Mouse (Mus musculus) right cerebral cortex, postnatal 10 days (tissue): ENCODE measurements at regions not wholly inside any gene's neighbourhood (a gene's known extent, or its start where the extent isn't known, plus 50 kb on each side); places are given as distances from the start of the nearest gene placed in this dataset.

Experiments used
- DNase-seq, 2 experiments: peaks; one replicate each; pipeline ENCODE4 v3.0.0; 2021; ENCODE audit warnings: low spot score in 2 of 2

- DNase-seq, result peak; percentile 21 to 35
These were observed 511.9 kb upstream of the Adgra3 start for GRCm38 (mm10) chr5:50570701-50571100.

DNA sequence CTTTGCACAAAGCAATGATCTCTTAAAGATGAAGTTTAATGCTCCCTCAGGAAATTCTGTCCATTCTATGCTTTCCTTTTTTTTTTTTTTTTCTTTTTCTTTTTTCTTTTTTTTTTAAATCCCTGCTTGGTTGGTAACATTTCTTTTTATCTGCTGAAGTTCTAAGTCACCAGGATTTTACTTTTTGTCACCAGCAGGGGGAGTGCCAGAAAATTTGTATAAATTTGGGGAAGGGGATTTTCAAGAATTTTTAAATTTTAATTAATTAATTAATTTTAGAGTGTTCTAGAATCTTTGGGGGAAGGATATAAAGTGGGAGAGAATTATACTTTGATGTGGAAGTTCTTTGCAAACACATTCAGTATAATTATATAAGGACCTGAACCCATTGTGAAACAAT lies 492.3 kb upstream of the Adgra3 start:
- DNase-seq, result no peak

DNA sequence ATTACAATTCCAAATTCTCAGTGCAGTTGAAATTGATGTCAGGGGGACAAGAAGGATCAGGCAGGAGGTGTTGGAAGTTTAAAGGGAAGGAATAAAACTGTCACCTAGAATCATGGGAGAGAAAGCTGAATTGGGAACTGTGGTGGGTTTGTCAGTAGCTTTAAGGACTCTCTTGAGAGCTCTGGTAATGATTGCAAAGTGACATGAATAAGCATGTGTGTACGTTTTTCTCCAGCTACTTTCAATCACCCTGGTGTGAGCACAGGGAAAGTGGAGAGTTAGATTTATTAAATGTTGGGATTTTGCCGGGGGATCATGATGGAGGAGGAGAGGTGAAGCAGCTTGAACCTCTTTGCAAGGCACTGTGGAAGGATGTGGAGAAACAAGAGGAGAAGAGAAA lies 453.7 kb upstream of the Adgra3 start:
- DNase-seq, result no peak

DNA sequence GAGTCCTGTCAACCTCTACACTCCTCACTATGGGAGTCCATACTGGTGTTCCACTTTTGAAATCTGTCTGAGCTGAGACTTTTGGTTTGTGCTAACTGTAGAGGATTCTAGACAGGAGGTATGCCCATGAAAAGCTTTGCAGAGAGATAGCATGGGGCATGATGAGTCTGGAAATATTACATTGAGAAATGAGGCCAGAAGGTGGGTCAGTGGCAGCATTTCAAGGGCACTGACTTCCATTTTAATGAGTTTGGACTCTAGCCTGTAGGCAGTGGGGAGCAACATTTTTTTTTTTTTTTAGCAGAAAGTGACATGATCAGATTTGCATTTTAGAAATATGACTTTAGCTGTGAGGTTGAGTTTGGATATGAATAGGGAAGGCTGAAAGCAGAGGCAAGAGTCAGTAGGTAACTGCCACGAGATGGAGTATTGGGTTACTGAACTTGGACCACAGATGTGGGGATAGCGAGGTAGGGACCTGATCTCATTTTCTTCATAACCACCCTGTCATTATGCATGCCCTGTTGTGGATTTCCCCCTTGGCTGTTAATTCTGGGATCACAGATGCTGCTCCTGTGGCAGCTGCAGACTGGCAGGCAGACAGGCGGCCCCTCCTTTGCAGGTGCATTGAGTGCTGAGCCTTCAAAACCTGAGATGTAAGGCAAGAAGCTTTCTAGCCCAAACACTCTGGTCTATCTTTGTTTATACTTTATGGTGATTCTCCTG lies 451.1 kb upstream of the Adgra3 start:
- DNase-seq, result no peak

DNA sequence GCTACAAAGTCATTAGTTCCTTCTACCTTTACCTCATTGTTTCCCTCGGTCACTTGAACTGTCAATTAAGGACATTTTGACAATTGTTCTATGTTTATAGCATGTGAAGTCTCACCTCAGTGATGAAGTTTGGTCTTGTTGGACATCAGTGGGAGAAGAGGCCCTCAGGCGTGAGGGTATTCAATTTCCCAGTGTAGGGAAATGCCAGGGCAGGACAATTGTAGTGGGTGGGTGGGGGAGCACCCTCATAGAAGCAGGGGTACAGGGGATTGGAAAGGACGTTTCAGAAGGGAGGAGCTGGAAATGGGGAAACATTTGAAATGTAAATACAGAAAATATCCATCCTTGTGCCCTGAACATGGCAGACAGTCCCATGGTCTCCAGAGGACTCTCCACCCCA lies 431.4 kb upstream of the Adgra3 start:
- no peak for DNase-seq

- peak; percentile 43 to 75 for DNase-seq
These were observed 418.2 kb upstream of the Adgra3 start for GRCm38 (mm10) chr5:50476985-50477384.

- no peak for DNase-seq
These were observed 402.7 kb upstream of the Adgra3 start for GRCm38 (mm10) chr5:50461491-50461890.

GRCm38 (mm10) chr5:50457621-50458020 lies 398.8 kb upstream of the Adgra3 start:
- peak; percentile 90 to 93 for DNase-seq

DNA sequence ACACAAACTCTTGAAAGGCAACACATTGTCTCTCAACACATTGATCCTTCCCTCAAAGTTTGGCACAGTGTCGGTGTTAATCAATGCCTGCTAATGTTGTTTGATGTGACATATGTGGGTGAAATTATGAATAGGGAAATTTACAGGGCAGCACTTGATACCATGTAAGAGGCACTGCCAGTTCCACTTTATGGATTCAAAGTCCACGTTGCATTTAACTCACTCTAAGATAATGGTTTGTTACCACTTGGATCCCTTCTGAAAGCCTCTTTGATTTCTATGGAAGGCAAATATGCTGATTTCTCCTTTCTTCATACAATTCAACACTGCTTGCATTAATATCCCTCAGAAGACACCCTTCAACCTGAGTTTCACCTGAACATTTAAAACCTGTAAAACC lies 395.6 kb upstream of the Adgra3 start:
- no peak for DNase-seq

DNA sequence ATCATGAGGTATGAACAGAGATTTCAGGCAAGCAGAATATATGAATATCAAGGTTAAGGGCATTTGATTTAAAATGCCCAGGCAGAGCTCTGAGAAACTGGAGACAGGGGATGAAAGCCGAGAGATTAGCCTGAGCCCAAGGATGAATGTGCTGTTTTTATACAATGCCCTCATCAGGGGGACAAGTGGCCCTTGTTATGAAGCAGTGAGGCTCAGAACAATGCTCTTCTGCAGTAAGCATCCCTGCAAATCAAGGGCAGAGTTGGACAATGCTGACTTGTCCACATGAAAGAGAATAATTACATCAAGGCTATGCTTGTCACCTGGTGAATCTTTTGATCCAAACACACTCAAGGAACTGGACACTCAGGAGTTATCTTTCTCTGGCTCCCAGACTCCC lies 348.1 kb upstream of the Adgra3 start:
- no peak for DNase-seq

GRCm38 (mm10) chr5:50406520-50406919 lies 347.7 kb upstream of the Adgra3 start:
- DNase-seq, result no peak
